Mouse (Mus musculus) bone marrow macrophage, adult 2 months (primary cell): ENCODE data around the gene Slc1a3.

Experiments
- CTCF ChIP-seq: IDR thresholded peaks from 2 replicates; pipeline ENCODE4 v1.5.1; 2012; ENCODE audit warnings: low read depth, mild to moderate bottlenecking, low read length, moderate library complexity
- POLR2A ChIP-seq: IDR thresholded peaks from 2 replicates; pipeline ENCODE4 v1.6.1; 2012; ENCODE audit warnings: mild to moderate bottlenecking, low read depth, low read length, borderline replicate concordance

- TF ChIP-seq CTCF (0 out of 2 replicates have a peak, but pooled peaks have one; percentile 40), POLR2A (no peak)
Observed at GRCm38 (mm10) chr15:8629317-8629831, 81.2 kb downstream of the Slc1a3 start.
